Mouse (Mus musculus) embryonic fibroblast, embryonic 13.5 days (primary cell): ENCODE results near the gene Fem1a.

Experiments used
- CTCF ChIP-seq: IDR thresholded peaks from 2 replicates; pipeline ENCODE4 v1.5.1; 2011; ENCODE audit warnings: mild to moderate bottlenecking, control low read depth, low read length, moderate library complexity, borderline replicate concordance; ENCODE audit not compliant: insufficient read depth
- POLR2A ChIP-seq: IDR thresholded peaks from 2 replicates; pipeline ENCODE4 v1.6.1; 2011; ENCODE audit warnings: low read depth, mild to moderate bottlenecking, control low read depth, low read length, moderate library complexity

- TF ChIP-seq CTCF (no peak), POLR2A (no peak)
Measured at GRCm38 (mm10) chr17:56224916-56225315, 31.7 kb upstream of the Fem1a start.
